Mouse (Mus musculus) forebrain, embryonic 15.5 days (tissue): ENCODE measurements around the gene Ptprd. TPM values are rescaled to one million over a fixed set of nuclear protein-coding genes. Genes with fewer than 3 reads are reported as not detected.
"Not testable (repeated sequence)": the region's sequence is repeated elsewhere in the genome, so short reads cannot be mapped to it uniquely, and the experiment has no call there.

Source experiments
- ATAC-seq: fragments of 200-750 bp; cut with Nextera tagmentation; replicated peaks from 2 replicates; pipeline ENCODE4 v1.8.0; 2017; ENCODE audit warnings: mild to moderate bottlenecking, moderate TSS enrichment, moderate library complexity
- H3K27ac ChIP-seq: fragments of 300-500 bp; sonication (generic); replicated peaks from 2 replicates; pipeline ENCODE4 v1.5.1; 2015; ENCODE audit warnings: mild to moderate bottlenecking, inconsistent platforms
- H3K27me3 ChIP-seq: fragments of 300-500 bp; sonication (generic); 2 replicates; pipeline ENCODE4 v1.6.1; 2015; ENCODE audit warnings: inconsistent platforms
- H3K36me3 ChIP-seq: fragments of 300-500 bp; sonication (generic); 2 replicates; pipeline ENCODE4 v1.6.1; 2015; ENCODE audit warnings: mild to moderate bottlenecking, inconsistent platforms
- H3K4me1 ChIP-seq: fragments of 300-500 bp; sonication (generic); 2 replicates; pipeline ENCODE4 v1.6.1; 2015; ENCODE audit warnings: inconsistent platforms
- H3K4me2 ChIP-seq: fragments of 300-500 bp; sonication (generic); replicated peaks from 2 replicates; pipeline ENCODE4 v1.6.1; 2015; ENCODE audit warnings: mild to moderate bottlenecking, inconsistent platforms
- H3K4me3 ChIP-seq: fragments of 300-500 bp; sonication (generic); 2 replicates; pipeline ENCODE4 v1.5.1; 2015; ENCODE audit warnings: mild to moderate bottlenecking, inconsistent platforms
- H3K9ac ChIP-seq: fragments of 300-500 bp; sonication (generic); replicated peaks from 2 replicates; pipeline ENCODE4 v1.6.1; 2015; ENCODE audit warnings: mild to moderate bottlenecking, inconsistent platforms
- H3K9me3 ChIP-seq: fragments of 300-500 bp; sonication (generic); 2 replicates; pipeline ENCODE4 v1.6.1; 2016; ENCODE audit warnings: inconsistent platforms
- WGBS: fragments of 180-500 bp; shearing (Covaris S2); methylation state at CpG from one replicate; pipeline ENCODE4 v1.1.7; 2015; ENCODE audit warnings: mixed read lengths; 5-methylcytosine and 5-hydroxymethylcytosine counted together
- polyA plus RNA-seq: library from polyadenylated mRNA; unstranded; fragments of >200 nt; fragmentation: Nextera tagmentation; extraction: Ambion mirVana; gene quantifications from 2 replicates; pipeline ENCODE4 v1.2.1, GENCODE M21; 2015

The Ptprd gene
- polyA plus RNA-seq, 1 experiment from 2014 or later = 124 TPM

GRCm38 (mm10) chr4:76045650-76046049 is 2166.1 kb downstream of the Ptprd start:
- WGBS = 79% methylated on average over 2 of the region's 2 CpGs
- ATAC-seq = no peak

GRCm38 (mm10) chr4:76044802-76045201 is 2167.0 kb downstream of the Ptprd start:
- no peak for ATAC-seq
- H3K4me2 ChIP-seq = no peak overlapping the region
- H3K27me3 ChIP-seq = no peaks in the 10 kb centered on the region
- no peaks in the 10 kb centered on the region for H3K9me3 ChIP-seq
- H3K9ac ChIP-seq = no peak overlapping the region
- H3K4me1 ChIP-seq = no peaks in the 10 kb centered on the region
- WGBS = 49% methylated on average over 1 of the region's 1 CpGs
- H3K4me3 ChIP-seq = no peak overlapping the region
- H3K27ac ChIP-seq = no peak overlapping the region
- no peaks in the 10 kb centered on the region for H3K36me3 ChIP-seq

More at GRCm38 (mm10) chr4:76045650-76046049, 2166.1 kb downstream of the Ptprd start:
- H3K36me3 ChIP-seq = no peaks in the 10 kb centered on the region
- H3K27me3 ChIP-seq = no peaks in the 10 kb centered on the region
- no peaks in the 10 kb centered on the region for H3K4me1 ChIP-seq
- no peak overlapping the region for H3K4me3 ChIP-seq
- H3K27ac ChIP-seq = no peak overlapping the region
- no peak overlapping the region for H3K4me2 ChIP-seq
- no peak overlapping the region for H3K9ac ChIP-seq
- H3K9me3 ChIP-seq = no peaks in the 10 kb centered on the region

GRCm38 (mm10) chr4:76037178-76037577 is 2174.6 kb downstream of the Ptprd start:
- not testable (repeated sequence) for H3K36me3 ChIP-seq, H3K4me3 ChIP-seq, H3K9me3 ChIP-seq, H3K27me3 ChIP-seq, H3K4me2 ChIP-seq, H3K27ac ChIP-seq, H3K9ac ChIP-seq, ATAC-seq, H3K4me1 ChIP-seq
- WGBS = 67% methylated on average over 4 of the region's 4 CpGs

GRCm38 (mm10) chr4:76025571-76026325 is 2186.0 kb downstream of the Ptprd start:
- no peaks in the 10 kb centered on the region for H3K36me3 ChIP-seq
- peak overlapping the region; percentile 20 for H3K4me2 ChIP-seq
- H3K9me3 ChIP-seq = no peaks in the 10 kb centered on the region
- 15% methylated on average over 8 of the region's 8 CpGs for WGBS
- ATAC-seq = peak; percentile 93
- H3K27me3 ChIP-seq = no peaks in the 10 kb centered on the region
- peak overlapping the region; percentile 17 for H3K27ac ChIP-seq
- peaks cover 17% of the 10 kb centered on the region for H3K4me1 ChIP-seq
- peak overlapping the region; percentile 20 for H3K4me3 ChIP-seq
- H3K9ac ChIP-seq = 0 out of 2 replicates have a peak overlapping the region, but pooled peaks have one; percentile 1

GRCm38 (mm10) chr4:76024502-76024821 is 2187.3 kb downstream of the Ptprd start:
- peaks cover 17% of the 10 kb centered on the region for H3K4me1 ChIP-seq
- no peak overlapping the region; the same call in 1 of the 2 replicates for H3K27ac ChIP-seq
- H3K27me3 ChIP-seq = no peaks in the 10 kb centered on the region

GRCm38 (mm10) chr4:76023756-76024501 is 2187.8 kb downstream of the Ptprd start:
- H3K9me3 ChIP-seq = no peaks in the 10 kb centered on the region
- H3K4me1 ChIP-seq = peaks cover 17% of the 10 kb centered on the region
- no peak overlapping the region for H3K27ac ChIP-seq
- 43% methylated on average over 13 of the region's 13 CpGs for WGBS
- no peak for ATAC-seq
- no peaks in the 10 kb centered on the region for H3K36me3 ChIP-seq
- H3K4me2 ChIP-seq = no peak overlapping the region
- no peaks in the 10 kb centered on the region for H3K27me3 ChIP-seq
- H3K9ac ChIP-seq = no peak overlapping the region
- no peak overlapping the region for H3K4me3 ChIP-seq

More at GRCm38 (mm10) chr4:76024502-76024821, 2187.3 kb downstream of the Ptprd start:
- Histone ChIP-seq H3K4me3 (no peak overlapping the region), H3K36me3 (no peaks in the 10 kb centered on the region), H3K9me3 (no peaks in the 10 kb centered on the region), H3K4me2 (no peak overlapping the region), H3K9ac (no peak overlapping the region)
- 42% methylated on average over 3 of the region's 3 CpGs for WGBS
- ATAC-seq = no peak

GRCm38 (mm10) chr4:76021670-76022069 is 2190.1 kb downstream of the Ptprd start:
- H3K27me3 ChIP-seq = no peaks in the 10 kb centered on the region
- no peaks in the 10 kb centered on the region for H3K9me3 ChIP-seq
- H3K4me3 ChIP-seq = no peak overlapping the region
- WGBS = 59% methylated on average over 4 of the region's 4 CpGs
- no peak overlapping the region for H3K9ac ChIP-seq
- 0 out of 2 replicates have a peak, but pooled peaks have one; percentile 28 for ATAC-seq
- H3K36me3 ChIP-seq = no peaks in the 10 kb centered on the region
- H3K27ac ChIP-seq = no peak overlapping the region
- H3K4me1 ChIP-seq = peaks cover 17% of the 10 kb centered on the region
- no peak overlapping the region for H3K4me2 ChIP-seq

- Histone ChIP-seq H3K9me3 (no peaks in the 10 kb centered on the region), H3K4me3 (no peak overlapping the region), H3K4me2 (no peak overlapping the region), H3K36me3 (no peaks in the 10 kb centered on the region), H3K27ac (no peak overlapping the region), H3K27me3 (no peaks in the 10 kb centered on the region), H3K9ac (no peak overlapping the region), H3K4me1 (no peaks in the 10 kb centered on the region)
- no peak for ATAC-seq
- WGBS = 90% methylated on average over 3 of the region's 3 CpGs
These were observed 2196.7 kb downstream of the Ptprd start for GRCm38 (mm10) chr4:76015026-76015425.

- ATAC-seq = no peak
These were observed 2197.5 kb downstream of the Ptprd start for GRCm38 (mm10) chr4:76014151-76014840.

GRCm38 (mm10) chr4:76008580-76008979 is 2203.2 kb downstream of the Ptprd start:
- H3K9me3 ChIP-seq = no peaks in the 10 kb centered on the region
- ATAC-seq = no peak
- H3K36me3 ChIP-seq = no peaks in the 10 kb centered on the region
- whole genome bisulfite sequencing = 94% methylated on average over 4 of the region's 4 CpGs
- no peak overlapping the region for H3K4me2 ChIP-seq
- no peak overlapping the region for H3K27ac ChIP-seq
- peaks cover 15% of the 10 kb centered on the region for H3K4me1 ChIP-seq
- no peaks in the 10 kb centered on the region for H3K27me3 ChIP-seq
- no peak overlapping the region for H3K9ac ChIP-seq
- no peak overlapping the region for H3K4me3 ChIP-seq

More at GRCm38 (mm10) chr4:76014151-76014840, 2197.5 kb downstream of the Ptprd start:
- Histone ChIP-seq H3K4me1 (no peaks in the 10 kb centered on the region), H3K9me3 (no peaks in the 10 kb centered on the region), H3K9ac (no peak overlapping the region), H3K27me3 (no peaks in the 10 kb centered on the region), H3K36me3 (no peaks in the 10 kb centered on the region), H3K4me3 (no peak overlapping the region), H3K4me2 (no peak overlapping the region), H3K27ac (no peak overlapping the region)
- 50% methylated on average over 3 of the region's 3 CpGs for WGBS

- H3K27me3 ChIP-seq = no peaks in the 10 kb centered on the region
- H3K27ac ChIP-seq = peak overlapping the region; percentile 71
- no peak for ATAC-seq
- peaks cover 15% of the 10 kb centered on the region for H3K4me1 ChIP-seq
- H3K9ac ChIP-seq = no peak overlapping the region
- WGBS = 88% methylated on average over 3 of the region's 3 CpGs
- no peak overlapping the region for H3K4me2 ChIP-seq
- H3K9me3 ChIP-seq = no peaks in the 10 kb centered on the region
- no peaks in the 10 kb centered on the region for H3K36me3 ChIP-seq
- H3K4me3 ChIP-seq = no peak overlapping the region
These were observed 2204.5 kb downstream of the Ptprd start for GRCm38 (mm10) chr4:76007219-76007618.

- 20% methylated on average over 3 of the region's 3 CpGs for WGBS
- no peaks in the 10 kb centered on the region for H3K27me3 ChIP-seq
- ATAC-seq = peak; percentile 93
- peaks cover 15% of the 10 kb centered on the region for H3K4me1 ChIP-seq
- H3K4me2 ChIP-seq = no peak overlapping the region
- H3K36me3 ChIP-seq = no peaks in the 10 kb centered on the region
- H3K27ac ChIP-seq = peak overlapping the region; percentile 71
- H3K4me3 ChIP-seq = no peak overlapping the region
- no peaks in the 10 kb centered on the region for H3K9me3 ChIP-seq
- no peak overlapping the region for H3K9ac ChIP-seq
These were observed 2205.0 kb downstream of the Ptprd start for GRCm38 (mm10) chr4:76006717-76007116.
